Mouse (Mus musculus): ENCODE results near the gene BC017158. TPM values are rescaled to one million over a fixed set of nuclear protein-coding genes. Genes with fewer than 3 reads are reported as not detected.

The BC017158 gene
- polyA plus RNA-seq, 1 experiment from 2014 or later, result 24.6 TPM

- Histone ChIP-seq H3K4me1 (peaks cover 25% of the 10 kb centered on the region), H3K27me3 (replicated peaks; ENCODE audit: low read depth, poor library complexity, severe bottlenecking) (no peaks in the 10 kb centered on the region)
- 65% methylated on average over 6 of the region's 6 CpGs for WGBS
These were observed 6.2 kb upstream of the BC017158 start for GRCm38 (mm10) chr7:128304198-128304597.

GRCm38 (mm10) chr7:128302151-128302550, 4.2 kb upstream of the BC017158 start:
- no peaks in the 10 kb centered on the region for H3K27me3 ChIP-seq (replicated peaks; ENCODE audit: low read depth, poor library complexity, severe bottlenecking)
- no peaks in the 10 kb centered on the region for H3K9me3 ChIP-seq
- DNase-seq (ENCODE audit: low spot score), result no peak
- no peak overlapping the region for H3K4me3 ChIP-seq
- H3K4me1 ChIP-seq, result peaks cover 43% of the 10 kb centered on the region
- 77% methylated on average over 3 of the region's 3 CpGs for WGBS
- no peaks in the 10 kb centered on the region for H3K36me3 ChIP-seq (replicated peaks)
- H3K27ac ChIP-seq (replicated peaks), result no peak overlapping the region

More at GRCm38 (mm10) chr7:128304198-128304597, 6.2 kb upstream of the BC017158 start:
- no peaks in the 10 kb centered on the region for H3K36me3 ChIP-seq (replicated peaks)
- H3K27ac ChIP-seq (replicated peaks), result no peak overlapping the region
- DNase-seq (ENCODE audit: low spot score), result no peak
- no peak overlapping the region for H3K4me3 ChIP-seq
- H3K9me3 ChIP-seq, result no peaks in the 10 kb centered on the region

GRCm38 (mm10) chr7:128300952-128301351, 3.0 kb upstream of the BC017158 start:
- WGBS, result 75% methylated on average over 3 of the region's 3 CpGs
- DNase-seq (ENCODE audit: low spot score), result no peak
- H3K4me1 ChIP-seq, result peaks cover 51% of the 10 kb centered on the region
- H3K9me3 ChIP-seq, result no peaks in the 10 kb centered on the region
- H3K27ac ChIP-seq (replicated peaks), result no peak overlapping the region
- no peak overlapping the region for H3K4me3 ChIP-seq
- no peaks in the 10 kb centered on the region for H3K27me3 ChIP-seq (replicated peaks; ENCODE audit: low read depth, poor library complexity, severe bottlenecking)
- no peaks in the 10 kb centered on the region; the same call in 1 of the 2 replicates for H3K36me3 ChIP-seq (replicated peaks)

- Histone ChIP-seq H3K27me3 (replicated peaks; ENCODE audit: low read depth, poor library complexity, severe bottlenecking) (no peaks in the 10 kb centered on the region), H3K36me3 (replicated peaks) (peaks cover 16% of the 10 kb centered on the region), H3K27ac (replicated peaks) (peak overlapping the region; percentile 93; the same call in 1 of the 2 replicates), H3K4me3 (peak overlapping the region; percentile 92), H3K9me3 (no peaks in the 10 kb centered on the region), H3K4me1 (peaks cover 39% of the 10 kb centered on the region)
- 82% methylated on average over 8 of the region's 8 CpGs for WGBS
- no peak for DNase-seq (ENCODE audit: low spot score)
These were observed 742 bp upstream of the BC017158 start for GRCm38 (mm10) chr7:128298481-128299342.

- Histone ChIP-seq H3K36me3 (replicated peaks) (peaks cover 27% of the 10 kb centered on the region), H3K27me3 (replicated peaks; ENCODE audit: low read depth, poor library complexity, severe bottlenecking) (no peaks in the 10 kb centered on the region), H3K9me3 (no peaks in the 10 kb centered on the region), H3K4me3 (peak overlapping the region; percentile 92), H3K4me1 (peaks cover 34% of the 10 kb centered on the region), H3K27ac (replicated peaks) (peak overlapping the region; percentile 93)
- DNase-seq (ENCODE audit: low spot score), result no peak
- 37% methylated on average over 10 of the region's 10 CpGs for WGBS
These were observed 716 bp downstream of the BC017158 start for GRCm38 (mm10) chr7:128297291-128297616.

- DNase-seq (ENCODE audit: low spot score), result no peak
- H3K27me3 ChIP-seq (replicated peaks; ENCODE audit: low read depth, poor library complexity, severe bottlenecking), result no peaks in the 10 kb centered on the region
- H3K27ac ChIP-seq (replicated peaks), result no peak overlapping the region
- peak overlapping the region; percentile 92; the same call in 1 of the 2 replicates for H3K4me3 ChIP-seq
- H3K4me1 ChIP-seq, result peaks cover 30% of the 10 kb centered on the region
- no peaks in the 10 kb centered on the region for H3K9me3 ChIP-seq
- 64% methylated on average over 3 of the region's 3 CpGs for WGBS
- H3K36me3 ChIP-seq (replicated peaks), result peaks cover 28% of the 10 kb centered on the region
These were observed 1.5 kb downstream of the BC017158 start for GRCm38 (mm10) chr7:128296514-128296913.

- WGBS, result 95% methylated on average over 10 of the region's 10 CpGs
- Histone ChIP-seq H3K27ac (replicated peaks) (no peak overlapping the region), H3K4me3 (no peak overlapping the region), H3K27me3 (replicated peaks; ENCODE audit: low read depth, poor library complexity, severe bottlenecking) (no peaks in the 10 kb centered on the region), H3K4me1 (peaks cover 29% of the 10 kb centered on the region), H3K9me3 (no peaks in the 10 kb centered on the region), H3K36me3 (replicated peaks) (peaks cover 42% of the 10 kb centered on the region)
- no peak for DNase-seq (ENCODE audit: low spot score)
These were observed 3.2 kb downstream of the BC017158 start for GRCm38 (mm10) chr7:128294785-128295184.

- Histone ChIP-seq H3K9me3 (no peaks in the 10 kb centered on the region), H3K36me3 (replicated peaks) (peaks cover 73% of the 10 kb centered on the region), H3K4me3 (no peak overlapping the region), H3K27me3 (replicated peaks; ENCODE audit: low read depth, poor library complexity, severe bottlenecking) (peaks cover 18% of the 10 kb centered on the region), H3K27ac (replicated peaks) (peak overlapping the region; percentile 65), H3K4me1 (peaks cover 23% of the 10 kb centered on the region)
- WGBS, result 32% methylated on average over 9 of the region's 9 CpGs
- peak; percentile 61 for DNase-seq (ENCODE audit: low spot score)
These were observed 8.9 kb downstream of the BC017158 start for GRCm38 (mm10) chr7:128288923-128289544.

GRCm38 (mm10) chr7:128285060-128285459, 12.9 kb downstream of the BC017158 start:
- 85% methylated on average over 8 of the region's 8 CpGs for WGBS
- no peak overlapping the region for H3K27ac ChIP-seq (replicated peaks)
- no peak overlapping the region for H3K4me3 ChIP-seq
- peaks cover 56% of the 10 kb centered on the region for H3K36me3 ChIP-seq (replicated peaks)
- DNase-seq (ENCODE audit: low spot score), result no peak
- peaks cover 28% of the 10 kb centered on the region for H3K27me3 ChIP-seq (replicated peaks; ENCODE audit: low read depth, poor library complexity, severe bottlenecking)
- H3K4me1 ChIP-seq, result peaks cover 42% of the 10 kb centered on the region
- H3K9me3 ChIP-seq, result no peaks in the 10 kb centered on the region

- no peak for DNase-seq (ENCODE audit: low spot score)
- peak overlapping the region; percentile 59; the same call in 1 of the 2 replicates for H3K27ac ChIP-seq (replicated peaks)
- no peak overlapping the region for H3K4me3 ChIP-seq
- peaks cover 63% of the 10 kb centered on the region for H3K36me3 ChIP-seq (replicated peaks)
- H3K9me3 ChIP-seq, result no peaks in the 10 kb centered on the region
- H3K27me3 ChIP-seq (replicated peaks; ENCODE audit: low read depth, poor library complexity, severe bottlenecking), result peaks cover 36% of the 10 kb centered on the region
- H3K4me1 ChIP-seq, result peaks cover 32% of the 10 kb centered on the region
- 65% methylated on average over 5 of the region's 5 CpGs for WGBS
These were observed 13.9 kb downstream of the BC017158 start for GRCm38 (mm10) chr7:128284047-128284446.

GRCm38 (mm10) chr7:128282532-128283244, 15.3 kb downstream of the BC017158 start:
- Histone ChIP-seq H3K4me3 (no peak overlapping the region), H3K36me3 (replicated peaks) (peaks cover 55% of the 10 kb centered on the region), H3K27me3 (replicated peaks; ENCODE audit: low read depth, poor library complexity, severe bottlenecking) (peaks cover 41% of the 10 kb centered on the region), H3K4me1 (peaks cover 28% of the 10 kb centered on the region), H3K27ac (replicated peaks) (peak overlapping the region; percentile 59), H3K9me3 (no peaks in the 10 kb centered on the region)
- DNase-seq (ENCODE audit: low spot score), result peak; percentile 40
- 18% methylated on average over 7 of the region's 7 CpGs for WGBS

- Histone ChIP-seq H3K27ac (replicated peaks) (no peak overlapping the region), H3K4me3 (no peak overlapping the region), H3K4me1 (peaks cover 30% of the 10 kb centered on the region), H3K36me3 (replicated peaks) (peaks cover 52% of the 10 kb centered on the region), H3K9me3 (no peaks in the 10 kb centered on the region), H3K27me3 (replicated peaks; ENCODE audit: low read depth, poor library complexity, severe bottlenecking) (peaks cover 35% of the 10 kb centered on the region)
- DNase-seq (ENCODE audit: low spot score), result no peak
- 90% methylated on average over 11 of the region's 11 CpGs for whole genome bisulfite sequencing
These were observed 16.2 kb downstream of the BC017158 start for GRCm38 (mm10) chr7:128281765-128282164.

All from embryonic facial prominence, embryonic 10.5 days (tissue).